In the genomic region with DNA sequence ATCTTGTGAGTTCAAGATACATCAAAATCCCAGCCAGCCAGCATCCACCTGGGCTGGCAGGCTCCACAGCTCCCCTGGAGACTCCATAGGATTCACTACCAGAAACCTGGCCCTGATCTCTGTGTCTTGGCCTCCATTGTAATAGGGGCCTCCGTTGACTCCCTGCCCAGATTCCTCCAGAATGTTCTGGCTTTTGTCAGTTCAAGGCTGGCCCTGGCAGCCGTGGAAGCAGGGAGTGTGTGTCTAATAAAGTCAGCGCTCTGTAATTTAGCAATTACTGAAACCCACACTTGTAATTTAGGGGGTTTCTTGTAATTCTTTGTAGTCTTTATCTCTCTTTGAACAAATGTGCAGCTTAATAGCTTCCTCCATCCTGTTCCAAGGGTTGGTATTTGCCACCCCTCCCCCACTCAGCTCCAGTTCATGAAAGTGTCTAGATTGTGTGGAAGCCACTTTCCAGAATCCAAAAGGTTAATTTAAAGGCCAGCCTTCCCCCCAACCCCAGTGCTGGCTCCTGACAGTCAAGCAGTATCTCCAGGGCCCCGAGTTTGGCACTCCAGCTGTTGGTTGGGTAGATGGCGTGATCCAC, we compare ENCODE assay signal across 23 mouse cellular contexts.
DNase-seq lines count a peak whose midpoint lies in the region; ATAC-seq and TF ChIP-seq lines count a peak whose summit lies in the region.
"Had no signal": no experiment of that assay in that cellular context is flagged by ENCODE, and none has a peak within 500 bp of the region (broad histone marks: within the 10 kb centered on the region; RNA-seq: fewer than 3 reads in every experiment).

No protein-coding gene starts in this region.

- no peaks in the 10 kb centered on the region for H3K27me3 ChIP-seq in forebrain, embryonic 16.5 days (replicated peaks; ENCODE audit: control insufficient read depth, insufficient read depth, low read length)
- no peaks in the 10 kb centered on the region for H3K27me3 ChIP-seq in forebrain, embryonic 15.5 days
- H3K27me3 ChIP-seq in embryonic facial prominence, embryonic 14.5 days (replicated peaks; ENCODE audit: control insufficient read depth, insufficient read depth, low read length): no peaks in the 10 kb centered on the region
- H3K27me3 ChIP-seq in limb, embryonic 14.5 days (ENCODE audit: control insufficient read depth, insufficient read depth, low read length): no peaks in the 10 kb centered on the region
- H3K27me3 ChIP-seq: midbrain, embryonic 15.5 days had no signal

- no peak for TF ChIP-seq POLR2A in limb, embryonic 14.5 days (IDR thresholded peaks at IDR 0.05; ENCODE audit: borderline replicate concordance, extremely low read depth, insufficient read depth, insufficient read length)

- H3K9ac ChIP-seq in forebrain, embryonic 16.5 days (replicated peaks; ENCODE audit: low read depth, low read length): no peak overlapping the region
- H3K9ac ChIP-seq in forebrain, embryonic 15.5 days (replicated peaks): no peak overlapping the region
- no peak overlapping the region for H3K9ac ChIP-seq in embryonic facial prominence, embryonic 14.5 days (ENCODE audit: low read depth, low read length)
- no peak overlapping the region for H3K9ac ChIP-seq in limb, embryonic 14.5 days (ENCODE audit: low read depth, low read length, severe bottlenecking)
- H3K9ac ChIP-seq: liver, postnatal 0 days; midbrain, embryonic 15.5 days had no signal

- DNase-seq in ZHBTc4 (ENCODE audit: low read depth, low spot score): peak; percentile 49
- peak; percentile 81 for DNase-seq in embryonic facial prominence, embryonic 14.5 days (ENCODE audit: low spot score)
- DNase-seq in limb, embryonic 14.5 days (ENCODE audit: low spot score): peak; percentile 58
- no peak for DNase-seq in layer of hippocampus, postnatal 25 days (ENCODE audit: extremely low spot score in 1 of 2, low spot score in 1 of 2)
- DNase-seq: cerebellum, postnatal 25 days; embryo, embryonic 11 days; gastrocnemius, postnatal 14 days; heart, adult 18-20 months; heart, postnatal 4 days; kidney, adult 8-10 months; kidney, postnatal 25 days; liver, postnatal 0 days; lung, postnatal 14 days; right cerebral cortex, postnatal 14 days; thymus, adult 2 months had no signal

- H3K4me1 ChIP-seq in forebrain, embryonic 16.5 days (replicated peaks; ENCODE audit: control insufficient read depth, insufficient read depth, low read length): no peaks in the 10 kb centered on the region; the same call in 1 of the 2 replicates
- H3K4me1 ChIP-seq in forebrain, embryonic 15.5 days: peaks cover 10% of the 10 kb centered on the region
- peaks cover 13% of the 10 kb centered on the region for H3K4me1 ChIP-seq in embryonic facial prominence, embryonic 14.5 days (ENCODE audit: control insufficient read depth, insufficient read depth, low read length)
- peaks cover 11% of the 10 kb centered on the region for H3K4me1 ChIP-seq in limb, embryonic 14.5 days (ENCODE audit: control insufficient read depth, insufficient read depth, low read length)

- no peak overlapping the region for H3K4me3 ChIP-seq in forebrain, embryonic 16.5 days (replicated peaks; ENCODE audit: low read length)
- H3K4me3 ChIP-seq in forebrain, embryonic 15.5 days: no peak overlapping the region
- H3K4me3 ChIP-seq in embryonic facial prominence, embryonic 14.5 days (ENCODE audit: low read depth, low read length): no peak overlapping the region
- no peak overlapping the region for H3K4me3 ChIP-seq in limb, embryonic 14.5 days (replicated peaks; ENCODE audit: low read length)
- H3K4me3 ChIP-seq: left cerebral cortex, adult 2 months; megakaryocyte, embryonic 14.5 days; midbrain, embryonic 15.5 days; myocyte had no signal

- ATAC-seq in forebrain, embryonic 16.5 days: peak; percentile 43; the same call in 1 of the 2 replicates
- ATAC-seq in forebrain, embryonic 15.5 days (replicated peaks): no peak
- ATAC-seq in embryonic facial prominence, embryonic 14.5 days (ENCODE audit: low read depth): peak; percentile 58
- ATAC-seq in limb, embryonic 14.5 days (ENCODE audit: low FRiP score, low read depth): no peak
- no peak for ATAC-seq in activated CD4-positive, CD25-positive, alpha-beta regulatory T cell, adult 4 months
- ATAC-seq: hindbrain, postnatal 0 days; liver, postnatal 0 days; midbrain, embryonic 15.5 days had no signal

- H3K9me3 ChIP-seq in forebrain, embryonic 16.5 days (ENCODE audit: control insufficient read depth, low read length): no peaks in the 10 kb centered on the region
- H3K9me3 ChIP-seq in forebrain, embryonic 15.5 days: no peaks in the 10 kb centered on the region
- no peaks in the 10 kb centered on the region for H3K9me3 ChIP-seq in embryonic facial prominence, embryonic 14.5 days (ENCODE audit: control insufficient read depth, low read length)
- no peaks in the 10 kb centered on the region for H3K9me3 ChIP-seq in limb, embryonic 14.5 days (ENCODE audit: control insufficient read depth, low read length)
- H3K9me3 ChIP-seq: midbrain, embryonic 15.5 days had no signal

- WGBS in forebrain, embryonic 16.5 days: 53% methylated on average over 5 of the region's 5 CpGs
- WGBS in forebrain, embryonic 15.5 days: 46% methylated on average over 5 of the region's 5 CpGs
- WGBS in embryonic facial prominence, embryonic 14.5 days: 47% methylated on average over 5 of the region's 5 CpGs
- 23% methylated on average over 5 of the region's 5 CpGs for WGBS in limb, embryonic 14.5 days

- H3K36me3 ChIP-seq in forebrain, embryonic 16.5 days (ENCODE audit: control insufficient read depth, insufficient read depth): no peaks in the 10 kb centered on the region
- H3K36me3 ChIP-seq in forebrain, embryonic 15.5 days: no peaks in the 10 kb centered on the region
- no peaks in the 10 kb centered on the region for H3K36me3 ChIP-seq in embryonic facial prominence, embryonic 14.5 days (ENCODE audit: control insufficient read depth, insufficient read depth, low read length)
- no peaks in the 10 kb centered on the region for H3K36me3 ChIP-seq in limb, embryonic 14.5 days (ENCODE audit: control insufficient read depth, insufficient read depth, low read length)
- H3K36me3 ChIP-seq: midbrain, embryonic 15.5 days had no signal

- no peak overlapping the region for H3K4me2 ChIP-seq in forebrain, embryonic 16.5 days (ENCODE audit: low read length)
- no peak overlapping the region for H3K4me2 ChIP-seq in forebrain, embryonic 15.5 days (replicated peaks)
- H3K4me2 ChIP-seq in embryonic facial prominence, embryonic 14.5 days (ENCODE audit: low read depth, low read length): no peak overlapping the region
- H3K4me2 ChIP-seq in limb, embryonic 14.5 days (replicated peaks; ENCODE audit: low read depth, low read length, severe bottlenecking): no peak overlapping the region
- H3K4me2 ChIP-seq: midbrain, embryonic 15.5 days had no signal

- no peak overlapping the region for H3K27ac ChIP-seq in forebrain, embryonic 16.5 days (ENCODE audit: low read length)
- H3K27ac ChIP-seq in forebrain, embryonic 15.5 days (replicated peaks): no peak overlapping the region
- H3K27ac ChIP-seq in embryonic facial prominence, embryonic 14.5 days (replicated peaks; ENCODE audit: low read depth, low read length): no peak overlapping the region
- H3K27ac ChIP-seq in limb, embryonic 14.5 days (replicated peaks; ENCODE audit: low read depth, low read length): peak overlapping the region; percentile 19; the same call in 1 of the 2 replicates
- H3K27ac ChIP-seq: hindbrain, postnatal 0 days; left cerebral cortex, adult 2 months; midbrain, embryonic 15.5 days had no signal

Comparison
In these comparisons a context has a peak if more than half of its experiments do, and no peak if none do; other contexts are left out.
1. ATAC-seq: peak in forebrain, embryonic 16.5 days (single experiment) and embryonic facial prominence, embryonic 14.5 days (single experiment); none in forebrain, embryonic 15.5 days (single experiment), limb, embryonic 14.5 days (single experiment) and activated CD4-positive, CD25-positive, alpha-beta regulatory T cell, adult 4 months (single experiment).
2. DNase-seq: peak in ZHBTc4 (single experiment), embryonic facial prominence, embryonic 14.5 days (single experiment) and limb, embryonic 14.5 days (single experiment); none in layer of hippocampus, postnatal 25 days (0 of 2).